Mouse (Mus musculus) right cerebral cortex, postnatal 4 days (tissue): ENCODE data around the gene Lrrc75a.
"Not testable (repeated sequence)": the region's sequence is repeated elsewhere in the genome, so short reads cannot be mapped to it uniquely, and the experiment has no call there.

Source experiments
- DNase-seq: peaks from one replicate; pipeline ENCODE4 v3.0.0-alpha.2; 2022

Lrrc75a gene

DNA sequence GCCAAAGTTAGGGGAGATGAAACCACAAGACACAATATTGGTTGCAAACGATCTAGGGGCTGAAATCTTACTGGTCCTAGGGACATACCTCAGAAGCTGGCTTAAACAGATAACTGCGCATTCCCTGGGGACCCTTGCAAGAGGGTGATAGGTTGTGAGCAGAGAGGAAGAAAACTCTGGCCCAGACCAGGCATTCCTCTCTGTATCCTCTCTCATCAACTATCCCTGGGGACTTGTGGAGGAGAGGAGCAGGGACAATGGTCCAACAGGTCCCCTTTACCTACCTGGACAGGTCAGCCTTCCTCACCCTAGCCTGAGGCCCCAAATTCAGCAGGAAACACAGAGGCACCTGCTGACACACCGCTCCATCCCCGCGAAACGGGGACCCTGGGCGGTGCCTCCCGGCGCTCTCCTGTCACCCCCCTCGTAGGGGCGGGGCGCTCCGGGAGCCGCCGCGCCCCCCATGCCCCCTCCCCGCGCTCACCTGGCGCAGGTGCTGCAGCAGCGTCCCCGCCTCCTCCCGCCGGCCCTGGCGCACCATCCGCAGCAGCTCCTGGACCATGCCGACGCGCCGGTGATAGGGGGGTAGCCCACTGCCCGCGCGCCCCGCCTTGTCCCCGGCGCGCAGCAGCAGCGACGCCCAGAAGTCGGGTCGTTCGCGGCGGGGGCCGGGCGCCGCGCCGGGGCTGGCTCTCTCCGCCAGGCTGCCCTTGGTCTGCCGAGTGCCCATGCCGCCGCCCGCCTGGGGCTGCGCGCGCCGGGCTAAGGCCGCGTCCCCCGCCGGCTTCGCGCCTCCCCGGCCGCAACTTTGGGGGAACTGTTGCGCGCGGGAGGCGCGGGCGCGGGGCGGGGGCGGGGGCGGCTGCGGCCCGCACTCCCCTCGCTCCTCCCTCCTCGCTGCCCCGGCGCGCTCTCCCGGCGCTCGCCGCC is at the start of gene Lrrc75a:
Gene Lrrc75a (minus strand): TSS at position 863 of the 930 bp plus-strand sequence.
- DNase-seq, result peak; percentile 37

DNA sequence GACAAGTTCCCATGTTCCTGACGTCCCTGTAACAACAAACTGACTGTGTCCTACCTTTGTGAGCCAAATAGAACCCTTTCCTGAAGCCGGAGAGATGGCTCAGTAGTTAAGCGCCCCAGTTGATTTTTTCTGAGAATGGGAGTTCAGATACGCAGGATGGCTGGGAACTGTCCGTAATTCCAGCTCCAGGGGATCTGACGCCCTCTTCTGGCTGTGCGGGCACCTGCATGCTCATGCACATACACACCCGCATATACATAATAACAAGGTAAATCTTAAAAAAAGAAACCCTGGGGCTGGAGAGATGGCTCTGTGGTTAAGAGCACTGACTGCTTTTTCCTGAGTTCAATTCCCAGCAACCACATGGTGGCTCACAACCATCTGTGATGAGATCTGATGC is 46.8 kb upstream of the Lrrc75a start:
- DNase-seq, result no peak

DNA sequence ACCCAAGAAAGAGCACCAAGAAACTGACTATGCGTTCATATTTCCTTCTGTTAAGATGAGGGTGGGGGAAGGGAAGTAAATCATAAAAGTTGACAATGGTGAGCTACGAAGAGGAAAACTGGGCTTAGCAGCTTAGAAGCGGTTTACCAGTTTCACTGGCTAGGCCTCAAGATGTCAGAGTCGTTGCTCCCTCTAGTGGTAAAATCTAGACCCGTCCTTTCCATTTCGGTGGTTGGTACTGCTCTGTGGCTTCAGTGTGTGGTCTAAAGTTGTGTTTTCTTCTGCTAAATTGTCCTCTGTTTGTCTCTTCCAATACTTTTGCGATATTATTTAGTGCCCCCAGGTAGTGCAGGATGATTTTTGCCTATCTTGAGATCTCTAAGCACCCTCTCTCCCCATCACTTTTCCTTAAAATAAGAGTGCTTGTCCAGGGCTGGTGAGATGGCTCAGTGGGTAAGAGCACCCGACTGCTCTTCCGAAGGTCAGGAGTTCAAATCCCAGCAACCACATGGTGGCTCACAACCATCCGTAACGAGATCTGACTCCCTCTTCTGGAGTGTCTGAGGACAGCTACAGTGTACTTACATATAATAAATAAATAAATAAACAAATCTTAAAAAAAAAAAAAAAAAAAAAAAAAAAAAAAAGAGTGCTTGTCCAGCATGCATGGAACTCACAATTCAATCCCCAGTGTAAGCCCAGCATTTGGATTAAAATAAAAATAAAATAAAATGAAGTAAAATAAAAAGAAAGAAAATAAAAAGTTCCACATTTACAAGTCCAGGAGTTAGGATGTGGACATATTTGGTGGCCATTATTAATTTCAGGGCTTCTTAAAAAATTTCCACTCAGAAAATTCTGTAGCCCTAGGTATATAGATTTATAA is 45.2 kb upstream of the Lrrc75a start:
- DNase-seq, result peak; percentile 16

DNA sequence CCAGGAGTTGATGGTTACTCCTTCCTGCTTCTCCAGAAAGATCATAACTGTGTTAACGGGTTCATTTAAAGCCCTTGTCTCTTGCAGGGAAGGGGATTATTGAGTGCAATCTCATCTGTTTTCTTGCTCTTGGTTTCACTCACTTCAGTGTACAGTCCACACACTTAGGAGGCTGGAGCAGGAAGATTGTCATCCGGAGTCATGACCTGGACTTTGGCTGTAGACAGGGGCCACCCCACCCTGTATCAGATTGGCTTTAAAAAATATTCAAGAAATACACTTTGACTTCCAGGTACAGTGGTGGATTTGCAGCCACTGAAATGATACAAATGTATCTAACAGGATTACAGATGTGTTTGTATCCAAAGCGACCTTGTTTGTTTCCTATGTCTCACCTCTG is 43.3 kb upstream of the Lrrc75a start:
- no peak for DNase-seq

DNA sequence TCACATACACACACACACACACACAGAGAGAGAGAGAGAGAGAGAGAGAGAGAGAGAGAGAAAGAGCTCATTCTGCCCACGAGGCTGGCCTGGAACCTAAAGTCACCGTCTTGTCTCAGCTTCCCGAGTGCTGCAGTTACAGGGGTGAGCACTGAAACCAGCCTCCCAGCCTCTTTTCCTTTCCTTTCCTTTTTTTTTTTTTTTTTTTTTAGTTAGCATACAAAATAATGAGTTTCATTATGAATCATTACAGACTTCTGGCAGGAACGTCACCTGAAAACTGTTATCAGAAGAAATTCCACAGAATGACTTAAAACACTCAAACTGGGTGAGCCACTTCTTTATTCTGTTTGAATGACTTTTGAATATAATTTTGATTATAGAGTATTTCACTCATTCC is 31.6 kb upstream of the Lrrc75a start:
- no peak for DNase-seq

DNA sequence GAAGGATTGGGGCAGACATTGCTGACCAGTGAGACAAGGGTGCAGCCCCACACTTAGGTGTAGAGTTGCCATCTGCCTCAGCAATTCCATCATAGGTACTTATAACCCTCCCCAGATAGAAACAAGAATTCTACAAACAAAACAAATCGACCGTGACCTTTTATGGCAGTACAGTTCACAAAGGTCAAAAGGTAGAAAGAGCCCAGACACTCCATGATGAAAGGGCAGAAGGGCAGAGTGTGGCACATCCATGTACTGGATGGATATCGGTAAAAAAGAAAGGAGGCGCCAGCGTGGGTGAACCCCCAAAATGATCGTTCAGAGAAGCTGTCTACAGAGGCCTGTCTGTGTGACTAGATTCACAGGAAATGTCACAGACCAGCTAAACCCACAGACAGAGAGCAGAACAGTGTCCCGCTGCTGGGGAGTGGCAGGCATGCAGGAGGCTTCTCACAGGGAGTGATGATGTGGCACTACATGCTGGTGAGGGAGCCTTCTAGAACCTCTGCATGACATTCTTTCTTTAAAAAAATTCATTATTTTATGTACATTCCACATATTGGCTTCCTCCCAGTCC is 30.5 kb upstream of the Lrrc75a start:
- DNase-seq, result no peak

DNA sequence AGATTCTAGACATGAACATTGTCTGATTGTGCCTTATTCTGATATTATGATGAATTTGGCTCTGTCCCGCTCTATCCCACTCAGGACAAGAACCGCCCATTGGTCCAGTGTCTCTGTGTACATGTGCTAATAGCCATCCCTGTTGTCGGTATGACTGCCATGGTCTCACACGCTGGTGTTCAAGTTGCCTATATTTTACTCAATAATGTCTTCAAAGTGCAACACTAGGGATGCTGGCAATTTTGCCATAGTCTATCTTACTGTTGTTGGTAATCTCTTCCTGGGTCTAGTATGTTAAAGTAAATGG is 27.9 kb upstream of the Lrrc75a start:
- no peak for DNase-seq

DNA sequence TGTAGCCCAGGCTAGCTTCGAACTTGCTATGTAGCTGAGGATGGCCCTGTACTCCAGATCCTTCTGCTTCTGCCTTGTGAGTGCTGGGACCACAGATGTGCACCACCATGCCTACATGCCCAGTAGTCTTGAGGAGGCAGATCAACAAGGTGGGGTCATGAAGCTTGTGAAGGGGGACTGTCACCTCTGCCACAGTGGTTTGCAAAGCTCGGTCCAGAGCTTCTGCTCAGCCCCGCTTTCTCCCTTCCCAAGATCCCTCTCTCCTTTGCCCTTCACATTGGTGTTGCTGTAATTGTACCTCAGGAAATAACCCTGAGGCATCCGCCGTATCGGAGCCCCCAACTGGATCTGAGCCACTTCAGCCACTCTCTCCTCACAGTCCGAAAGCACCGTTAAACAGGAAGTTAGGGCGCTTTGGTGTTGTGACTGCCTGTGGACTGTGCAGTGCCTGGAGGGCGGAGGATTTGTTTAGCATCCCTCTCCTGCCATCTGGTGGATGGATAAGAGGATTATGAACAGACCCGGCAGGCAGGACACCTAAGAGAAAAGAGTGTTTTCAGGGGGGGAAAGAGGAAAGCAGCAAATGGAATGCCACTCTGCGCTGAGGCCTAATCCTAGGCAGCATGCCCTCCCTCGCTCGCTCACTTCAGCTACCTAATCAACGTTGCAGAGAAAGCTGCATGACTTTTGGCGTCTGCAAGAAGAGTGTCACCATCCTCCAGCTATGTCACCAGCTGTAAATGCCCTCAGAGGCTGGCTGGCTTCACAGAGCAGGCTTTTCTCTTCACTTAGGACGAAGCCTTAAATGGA is 27.4 kb upstream of the Lrrc75a start:
- DNase-seq, result peak; percentile 44

DNA sequence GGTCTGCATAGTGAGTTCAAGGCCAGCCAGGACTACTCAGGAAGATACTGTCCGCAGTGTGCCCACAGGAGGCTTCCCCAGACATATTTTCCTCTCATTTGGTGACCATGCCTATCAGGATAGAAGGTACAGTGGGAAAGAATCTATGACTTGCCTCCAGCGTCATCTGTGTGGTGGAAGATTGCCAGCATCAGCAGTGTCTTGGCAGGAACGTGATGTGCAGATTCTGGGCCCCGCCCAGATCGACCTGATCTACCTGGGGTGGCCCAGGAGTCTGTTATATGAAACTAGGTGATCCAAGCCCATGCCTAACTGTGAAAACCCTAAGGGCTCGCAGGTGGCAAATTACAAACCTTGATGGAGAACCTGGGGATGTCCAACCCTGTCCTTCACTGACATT is 21.7 kb upstream of the Lrrc75a start:
- DNase-seq, result no peak

DNA sequence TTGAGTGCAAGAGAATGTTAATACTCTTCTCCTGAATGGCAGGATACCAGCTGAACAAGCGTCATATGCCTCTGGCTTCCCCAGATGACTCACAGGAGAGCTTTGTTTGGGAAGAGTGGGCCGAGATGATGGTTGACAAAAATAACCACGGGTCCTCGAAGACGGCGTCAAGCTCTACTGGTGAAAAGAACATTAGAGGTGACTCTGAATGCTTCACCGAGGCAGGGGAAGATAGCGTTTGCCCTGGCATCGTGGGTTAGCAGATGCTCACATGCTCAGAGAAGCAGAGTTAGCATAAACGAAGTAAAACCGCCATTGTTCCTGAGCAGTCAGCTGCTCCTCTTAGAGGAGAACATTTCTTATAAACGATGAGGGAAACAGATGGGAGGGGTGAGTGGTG is 21.1 kb upstream of the Lrrc75a start:
- no peak for DNase-seq

DNA sequence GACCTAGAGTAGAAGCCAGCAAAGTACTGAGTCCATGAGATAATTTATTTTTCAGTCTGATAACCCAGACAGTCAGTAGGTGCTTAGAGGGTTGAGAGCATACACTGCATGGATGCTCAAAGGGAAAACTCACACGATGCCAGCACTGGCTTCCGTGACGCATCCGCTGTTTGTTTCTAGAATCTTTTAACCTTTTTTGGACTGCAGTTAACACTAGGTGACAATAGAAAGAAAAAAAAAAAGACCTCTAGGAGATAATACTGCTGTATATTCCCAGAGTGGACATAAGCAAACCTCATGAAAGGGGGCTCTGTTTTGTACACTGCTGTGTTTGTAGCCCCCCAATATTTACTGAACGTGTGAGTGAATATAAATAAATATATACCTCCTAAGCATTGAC is 20.7 kb upstream of the Lrrc75a start:
- DNase-seq, result no peak

DNA sequence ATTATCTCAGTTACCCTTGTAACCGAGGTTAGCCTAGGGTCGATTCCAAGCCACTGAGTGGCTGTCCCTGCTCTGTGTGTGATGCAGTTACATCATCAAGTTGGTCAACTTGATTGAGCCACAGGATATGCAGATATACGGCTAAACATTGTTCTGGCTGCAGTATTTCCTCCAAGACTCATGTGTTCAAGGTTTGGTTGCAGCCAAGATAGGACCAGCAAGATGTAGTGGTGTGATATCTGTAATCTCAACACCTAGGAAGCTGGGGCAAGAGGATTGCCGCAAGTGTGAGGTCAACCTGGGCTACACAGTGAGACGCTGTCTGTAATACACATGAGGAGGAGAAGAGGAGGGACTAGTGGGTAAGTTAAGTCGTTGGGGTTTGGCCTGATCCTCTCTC is 15.9 kb upstream of the Lrrc75a start:
- no peak for DNase-seq

DNA sequence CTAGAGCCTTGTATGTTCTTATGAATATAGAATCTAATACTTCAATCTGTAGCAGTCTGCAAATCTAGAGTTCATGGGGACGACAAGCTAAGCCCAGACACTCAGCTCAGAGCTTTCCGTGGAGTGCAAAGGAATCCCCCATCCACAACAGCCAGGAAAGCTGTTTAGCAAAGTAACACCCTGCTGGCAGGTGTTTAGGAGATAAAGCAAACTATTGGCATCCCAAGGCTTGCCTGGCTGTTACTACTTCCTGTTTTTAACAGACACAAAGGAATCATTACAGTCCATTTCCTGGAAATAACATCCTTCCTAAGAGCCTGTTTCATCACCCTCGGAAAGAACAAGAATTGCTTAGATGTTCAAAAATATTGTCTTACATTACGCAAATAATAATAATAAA is 12.6 kb upstream of the Lrrc75a start:
- DNase-seq, result no peak

DNA sequence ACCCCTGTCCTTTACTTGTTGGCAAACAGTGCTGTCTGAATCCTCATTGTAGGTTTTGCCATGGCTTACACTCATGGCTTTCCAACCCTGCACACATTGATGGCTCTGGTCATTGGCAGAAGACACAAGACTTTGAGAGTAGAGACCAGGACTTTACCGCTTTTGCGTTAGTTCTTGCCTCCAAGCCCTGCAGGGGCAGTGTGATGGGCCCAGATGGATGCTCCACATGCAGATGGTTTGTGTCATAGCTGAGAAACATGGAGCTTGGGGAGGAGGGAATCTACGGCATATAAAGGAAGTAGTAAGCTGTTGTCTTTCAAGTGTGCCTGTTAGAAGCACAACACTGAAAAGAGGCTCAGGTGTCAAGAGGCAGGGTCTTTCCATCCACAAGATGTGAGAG is 3.8 kb upstream of the Lrrc75a start:
- DNase-seq, result no peak

DNA sequence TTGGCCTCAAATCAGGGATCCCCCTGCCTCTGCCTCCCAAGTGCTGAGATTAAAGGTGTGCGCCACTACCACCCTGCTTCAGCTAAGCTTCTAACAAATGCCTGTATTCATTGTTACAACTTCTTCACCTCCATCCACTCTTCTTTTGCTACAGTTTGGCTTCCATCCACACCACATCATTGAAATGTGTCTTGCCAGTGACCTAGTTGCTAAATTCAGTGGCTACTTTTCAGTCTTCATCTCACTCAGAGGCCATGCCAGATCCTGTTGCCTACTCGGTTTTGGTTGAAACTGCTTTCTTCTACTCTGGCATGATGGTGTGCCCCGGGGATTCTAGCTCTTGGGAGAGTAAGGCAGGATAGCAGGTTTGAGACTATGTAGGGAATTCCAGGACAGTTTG is 3.2 kb upstream of the Lrrc75a start:
- no peak for DNase-seq

DNA sequence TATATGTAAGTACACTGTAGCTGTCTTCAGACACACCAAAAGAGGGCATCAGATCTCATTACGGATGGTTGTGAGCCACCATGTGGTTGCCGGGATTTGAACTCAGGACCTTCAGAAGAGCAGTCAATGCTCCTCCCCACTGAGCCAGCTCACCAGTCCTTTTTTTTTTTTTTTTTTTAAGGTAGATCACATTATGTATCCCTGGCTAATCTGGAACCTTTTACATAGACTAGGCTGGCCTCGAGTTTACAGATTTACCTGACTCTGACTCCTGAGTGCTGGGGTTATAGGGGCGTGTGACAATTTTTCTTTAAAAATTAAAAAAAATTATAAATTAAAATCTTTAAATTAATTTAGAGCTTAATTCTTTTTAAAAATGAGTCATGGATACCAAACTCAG is 1.5 kb upstream of the Lrrc75a start:
- DNase-seq, result not testable (repeated sequence)

DNA sequence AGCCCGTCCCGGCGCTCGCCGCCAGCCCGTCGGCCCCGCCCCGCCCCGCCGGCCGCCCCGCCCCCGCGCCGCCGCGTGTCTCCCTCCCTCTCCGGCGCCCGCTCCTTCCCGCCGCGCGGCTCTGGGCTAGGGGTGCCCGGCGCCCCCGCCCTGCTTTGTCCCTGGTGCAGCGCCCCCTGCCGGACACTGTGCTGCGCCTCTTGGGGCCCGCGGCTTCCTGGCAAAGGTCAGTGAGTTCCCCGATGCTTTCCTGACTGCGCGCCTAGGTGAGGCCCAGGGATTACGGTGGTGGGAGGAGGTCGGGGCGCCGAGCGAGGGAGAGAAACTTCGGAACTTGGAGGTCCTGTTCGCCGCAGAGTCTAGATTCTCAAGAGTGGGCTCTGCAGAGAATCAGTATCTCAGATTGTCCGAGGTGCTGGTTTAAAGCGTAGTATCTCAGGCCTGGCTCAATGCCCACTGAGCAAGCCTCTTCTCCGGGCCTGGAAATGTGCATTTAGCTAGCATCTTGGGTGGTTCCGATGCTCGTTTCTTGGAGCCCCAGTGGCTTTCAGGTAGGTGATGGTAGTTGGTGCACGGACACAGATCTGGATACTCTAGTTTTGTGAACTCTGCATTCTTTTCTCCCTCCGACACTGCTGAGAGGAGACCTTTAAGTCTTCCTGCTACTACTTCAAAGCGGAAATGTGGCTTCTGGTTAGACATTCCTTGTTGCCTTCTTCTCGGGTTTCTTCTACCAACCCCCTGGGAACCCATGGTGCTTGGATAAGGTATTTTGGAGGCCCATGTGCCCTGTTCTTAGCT is 468 bp upstream of the Lrrc75a start, which contains the start of gene Mmgt2:
Gene Mmgt2 (plus strand): TSS at position 74 of the 801 bp plus-strand sequence.
- DNase-seq, result peak; percentile 95

DNA sequence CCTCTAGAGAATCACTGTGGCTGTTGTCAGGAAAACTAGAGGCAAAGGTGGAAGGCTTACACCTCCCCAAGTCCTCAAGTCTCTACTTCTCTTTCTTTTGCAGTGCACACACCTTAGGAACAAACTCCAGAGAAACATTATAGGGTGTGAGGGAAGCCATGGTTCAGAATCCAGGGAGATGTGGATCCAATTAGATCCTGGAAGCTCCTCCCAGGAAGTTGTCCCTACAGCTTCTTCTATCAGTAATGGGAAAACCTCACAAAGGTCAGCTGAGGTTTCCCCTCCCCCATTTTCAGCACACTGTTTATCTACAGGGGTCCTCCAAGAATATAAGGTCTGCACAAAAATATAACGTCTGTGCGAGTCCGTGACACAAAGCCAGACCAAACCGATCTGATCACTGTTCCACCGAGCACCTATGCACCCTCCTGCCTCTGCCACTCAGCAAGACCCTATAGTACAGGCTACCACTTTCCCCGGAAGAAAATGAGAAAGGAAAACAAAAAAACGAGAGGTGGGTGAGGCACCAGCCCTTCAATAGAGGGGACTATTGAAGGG is 1.3 kb downstream of the Lrrc75a start:
- DNase-seq, result no peak

DNA sequence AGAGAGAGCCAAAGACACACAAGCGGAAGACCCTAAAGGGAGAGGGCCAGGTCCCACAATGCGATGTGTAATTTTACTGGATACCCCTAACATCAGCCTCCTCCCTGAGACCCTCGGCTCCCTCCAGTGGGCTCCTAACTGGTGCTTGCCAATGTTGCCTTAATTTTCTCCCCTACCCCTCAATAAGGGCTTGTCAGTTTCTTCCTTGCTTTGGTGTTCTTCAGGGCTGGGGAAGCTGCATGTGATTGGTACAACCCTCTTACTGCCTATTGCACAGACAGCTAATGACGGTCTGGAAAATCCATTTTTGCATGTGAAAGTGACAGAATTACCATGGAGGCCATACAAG is 1.9 kb downstream of the Lrrc75a start:
- DNase-seq, result no peak

DNA sequence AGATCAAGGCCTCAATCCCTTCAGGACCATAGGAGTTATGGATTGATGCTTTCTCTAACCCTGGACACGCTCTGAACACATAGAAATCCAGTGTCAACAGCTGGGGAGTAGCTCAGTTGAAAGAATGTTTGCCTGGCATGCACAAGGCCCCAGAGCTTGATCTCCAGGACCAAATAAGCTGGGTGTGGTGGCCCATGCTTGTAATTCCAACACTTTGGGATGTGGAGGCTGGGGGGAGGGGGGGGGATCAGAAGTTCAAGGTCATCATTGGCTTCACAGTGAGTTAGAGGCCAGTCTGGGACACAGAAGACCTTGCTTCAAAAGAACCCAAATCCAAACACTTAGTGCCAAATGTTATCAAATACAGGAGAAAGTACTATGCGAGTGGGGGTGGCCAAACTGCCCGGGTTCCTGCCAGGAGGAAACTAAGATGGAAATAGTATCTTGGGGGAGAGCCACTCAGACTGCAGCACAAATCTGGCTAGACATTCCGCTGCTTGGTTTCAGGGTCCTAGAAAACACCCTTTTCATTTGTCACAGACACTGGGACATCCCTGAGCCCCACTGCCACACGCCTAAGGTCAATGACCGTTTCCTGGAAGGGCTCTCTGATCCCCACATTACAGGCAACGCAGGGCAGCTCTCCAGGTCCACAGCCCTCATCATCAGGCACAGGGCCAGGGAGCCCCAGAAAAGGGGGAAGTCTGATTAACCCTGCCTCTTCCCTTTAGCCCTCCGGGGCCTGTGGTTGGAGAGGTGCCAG is 2.4 kb downstream of the Lrrc75a start:
- peak; percentile 48 for DNase-seq

DNA sequence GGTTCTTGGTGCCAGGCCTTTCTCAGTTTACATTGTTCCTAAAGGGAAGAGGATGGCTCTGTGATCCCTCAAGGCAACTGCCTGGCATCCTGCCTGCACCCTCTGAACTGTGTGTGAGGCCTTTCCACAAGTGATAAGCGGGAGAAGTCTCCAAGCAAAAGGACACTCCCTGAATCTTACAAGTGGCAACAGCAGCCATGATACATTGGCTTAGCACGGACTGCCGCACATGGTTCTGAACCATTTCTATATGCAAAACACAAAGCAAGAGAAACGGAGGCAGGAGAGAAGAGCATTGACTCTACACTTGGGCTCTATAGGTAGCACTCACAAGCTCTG is 3.0 kb downstream of the Lrrc75a start:
- peak; percentile 19 for DNase-seq
